Mouse (Mus musculus) retina, postnatal 1 day (tissue): ENCODE measurements at regions not wholly inside any gene's neighbourhood (a gene's known extent, or its start where the extent isn't known, plus 50 kb on each side); places are given as distances from the start of the nearest gene placed in this dataset.
"Not testable (repeated sequence)": the region's sequence is repeated elsewhere in the genome, so short reads cannot be mapped to it uniquely, and the experiment has no call there.

Experiments used
- DNase-seq: peaks from one replicate; pipeline ENCODE4 v3.0.0-alpha.2; 2012

DNA sequence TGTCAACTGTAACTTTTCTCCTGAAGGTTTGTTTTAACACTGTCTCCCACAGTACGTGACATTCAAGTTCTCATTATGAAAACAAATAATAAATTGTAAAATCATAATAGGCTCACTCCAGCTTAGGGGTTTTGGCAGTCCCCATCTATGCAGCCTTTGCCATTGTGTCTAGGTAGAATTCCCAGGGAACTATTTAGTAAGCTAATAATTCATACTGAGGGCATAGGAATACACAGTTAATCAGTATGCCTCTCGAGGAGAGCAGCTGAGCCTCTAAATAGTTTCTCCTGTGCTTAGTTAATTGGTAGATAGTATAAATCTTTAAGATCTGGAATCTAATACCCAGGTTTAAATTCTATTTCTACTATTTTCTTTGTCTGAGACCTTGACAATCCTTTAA lies 191.7 kb downstream of the Tprg start:
- DNase-seq = no peak

DNA sequence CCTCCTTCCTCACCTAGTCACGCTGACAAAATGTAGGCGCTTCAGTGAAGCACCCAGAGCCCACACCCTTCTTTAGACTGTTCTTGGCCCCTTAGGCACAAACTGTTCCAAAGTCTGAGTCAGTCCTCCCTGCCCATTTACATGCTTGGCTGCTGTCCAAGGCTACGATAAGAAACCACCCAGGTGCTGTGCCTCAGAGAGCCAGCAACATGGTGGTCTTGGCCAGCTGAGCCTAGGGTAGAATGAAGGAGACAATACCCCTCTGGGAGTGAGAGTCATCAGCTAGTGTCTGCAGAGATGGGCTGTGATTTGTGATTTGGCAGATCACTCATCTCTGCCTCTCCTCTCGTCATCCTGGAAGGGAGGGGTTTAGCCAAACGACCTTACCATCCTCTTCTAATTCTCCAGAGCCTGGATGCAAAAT lies 197.2 kb downstream of the Tprg start:
- DNase-seq = no peak

DNA sequence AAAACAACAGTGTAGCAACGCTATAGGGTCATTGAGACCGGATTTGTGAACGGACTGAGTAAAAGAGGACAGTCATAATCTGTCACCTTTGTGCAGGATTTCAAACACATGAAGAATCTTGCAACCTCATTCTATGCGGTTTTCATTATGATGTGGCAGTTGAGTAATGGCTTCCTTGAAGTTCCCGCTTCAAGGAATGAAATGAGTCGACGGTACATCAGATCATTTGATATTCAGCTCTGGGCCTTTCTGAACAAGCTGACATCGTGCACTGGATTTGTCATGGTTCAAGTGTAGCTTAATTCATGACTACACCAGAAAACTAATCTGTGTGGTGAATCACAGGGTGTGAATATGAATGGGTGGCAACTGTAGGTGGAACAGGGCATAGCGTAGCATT lies 198.4 kb downstream of the Tprg start:
- no peak for DNase-seq

DNA sequence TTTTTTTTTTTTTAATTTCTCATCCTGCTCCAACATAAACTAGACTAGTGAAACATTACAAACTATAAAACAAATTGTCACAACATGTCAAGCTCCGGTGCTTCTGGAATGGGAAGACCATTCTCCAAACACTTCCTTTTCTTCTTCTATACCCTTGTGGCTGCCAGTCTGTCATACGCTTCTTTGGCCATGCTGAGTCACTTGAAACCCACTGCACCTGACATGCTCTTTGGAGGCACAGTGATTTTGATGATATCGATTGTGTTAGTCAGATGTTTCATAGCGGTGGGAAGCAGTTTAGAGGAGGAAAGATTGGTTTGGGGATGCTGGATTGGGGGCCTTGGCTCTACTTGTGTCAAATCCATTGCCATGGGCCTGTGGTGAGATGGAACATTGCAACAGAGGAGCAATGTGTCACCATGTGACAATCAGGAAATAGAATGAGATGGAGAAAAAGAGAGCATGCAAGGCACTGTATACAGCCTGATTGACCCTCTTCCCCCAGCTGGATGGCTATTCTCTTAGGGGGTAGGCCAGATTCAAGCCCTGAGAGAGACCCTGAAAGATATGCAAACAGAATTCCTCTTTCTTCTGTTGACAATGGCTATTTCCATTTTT lies 197.0 kb upstream of the Trp63 start:
- DNase-seq = no peak

DNA sequence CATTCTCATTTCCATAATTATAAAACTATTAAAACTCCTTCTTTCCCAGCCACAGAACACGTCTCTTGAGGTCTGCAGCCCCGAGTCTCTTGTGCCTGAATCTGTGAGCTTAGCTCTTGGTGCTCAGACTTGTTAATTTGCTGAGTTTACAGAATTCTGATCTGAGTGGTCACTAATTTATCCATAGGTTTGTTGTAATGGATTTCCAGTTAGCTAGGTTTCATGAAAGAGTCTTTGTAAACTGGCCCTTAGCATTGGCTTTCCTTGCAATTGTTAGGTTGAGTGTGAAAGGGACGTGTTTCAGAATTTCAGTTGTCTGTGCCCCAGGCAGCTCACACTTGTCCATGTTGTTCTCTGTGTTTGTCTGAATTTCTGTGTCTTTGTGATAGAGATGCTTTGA lies 192.7 kb upstream of the Trp63 start:
- no peak for DNase-seq

DNA sequence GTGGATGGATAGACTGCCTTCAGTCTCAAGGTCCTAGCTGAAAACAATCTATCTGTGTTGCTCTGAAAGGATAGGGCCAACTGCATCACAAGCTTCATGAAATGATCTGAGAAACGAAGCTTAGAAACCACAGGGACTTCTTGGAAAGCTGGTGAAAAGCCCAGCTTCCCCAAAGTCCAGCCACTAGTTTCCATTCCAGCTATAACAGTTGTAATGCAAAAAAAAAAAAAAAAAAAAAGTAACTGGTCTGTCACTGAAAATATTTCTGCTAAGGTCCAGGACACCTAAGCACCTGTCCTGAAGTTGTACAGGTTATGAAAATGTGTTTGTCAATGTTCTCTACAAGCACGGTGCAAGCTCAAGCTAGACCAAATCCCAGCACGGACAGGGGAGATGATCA lies 189.4 kb upstream of the Trp63 start:
- DNase-seq = no peak

DNA sequence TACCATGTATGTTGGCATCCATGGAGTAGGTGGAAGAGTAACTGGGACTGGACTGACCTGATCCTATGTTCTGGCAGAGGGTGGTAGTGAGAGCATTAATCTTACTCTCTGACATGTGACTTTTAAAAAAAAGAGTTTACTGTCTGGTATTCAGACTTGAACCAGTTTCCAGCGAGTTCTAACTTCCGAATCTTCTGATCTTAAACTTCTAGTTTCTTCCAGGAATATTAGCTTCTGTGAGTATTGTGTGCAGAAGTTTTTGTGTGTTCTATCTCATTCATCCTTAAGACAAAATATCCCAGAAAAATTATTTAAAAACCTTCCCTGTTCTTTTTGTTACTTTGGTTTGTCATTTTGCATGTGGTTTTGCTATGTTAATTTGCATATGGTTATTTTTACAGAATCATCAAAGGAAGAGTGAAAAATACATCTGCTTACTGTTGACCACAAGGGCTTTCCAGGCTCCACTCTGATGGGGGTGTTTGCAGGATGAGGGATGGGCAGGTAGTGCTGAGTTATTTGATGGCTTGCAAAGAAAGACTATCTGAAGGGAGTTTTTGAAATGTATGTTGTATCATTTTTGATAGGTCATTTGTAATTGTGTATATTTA lies 187.9 kb upstream of the Trp63 start:
- no peak for DNase-seq

DNA sequence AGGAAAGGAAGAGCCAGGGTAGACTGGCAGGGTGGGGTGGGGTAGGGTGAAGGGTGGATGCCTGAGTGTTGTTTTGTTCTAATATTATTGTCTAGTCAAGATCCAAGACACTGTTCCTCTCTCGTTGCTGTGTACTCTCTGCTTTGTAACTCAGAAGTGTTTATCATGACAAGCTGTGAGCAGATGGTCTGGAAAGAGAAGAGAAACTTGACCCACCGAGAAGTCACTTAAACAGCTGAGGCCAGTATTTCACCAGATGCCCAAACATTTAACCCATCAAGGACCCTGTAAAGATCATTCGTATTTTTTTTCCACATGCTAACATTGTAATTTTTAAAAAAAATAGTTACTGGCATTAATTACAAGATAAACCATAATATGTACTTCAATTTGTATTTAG lies 178.7 kb upstream of the Trp63 start:
- no peak for DNase-seq

DNA sequence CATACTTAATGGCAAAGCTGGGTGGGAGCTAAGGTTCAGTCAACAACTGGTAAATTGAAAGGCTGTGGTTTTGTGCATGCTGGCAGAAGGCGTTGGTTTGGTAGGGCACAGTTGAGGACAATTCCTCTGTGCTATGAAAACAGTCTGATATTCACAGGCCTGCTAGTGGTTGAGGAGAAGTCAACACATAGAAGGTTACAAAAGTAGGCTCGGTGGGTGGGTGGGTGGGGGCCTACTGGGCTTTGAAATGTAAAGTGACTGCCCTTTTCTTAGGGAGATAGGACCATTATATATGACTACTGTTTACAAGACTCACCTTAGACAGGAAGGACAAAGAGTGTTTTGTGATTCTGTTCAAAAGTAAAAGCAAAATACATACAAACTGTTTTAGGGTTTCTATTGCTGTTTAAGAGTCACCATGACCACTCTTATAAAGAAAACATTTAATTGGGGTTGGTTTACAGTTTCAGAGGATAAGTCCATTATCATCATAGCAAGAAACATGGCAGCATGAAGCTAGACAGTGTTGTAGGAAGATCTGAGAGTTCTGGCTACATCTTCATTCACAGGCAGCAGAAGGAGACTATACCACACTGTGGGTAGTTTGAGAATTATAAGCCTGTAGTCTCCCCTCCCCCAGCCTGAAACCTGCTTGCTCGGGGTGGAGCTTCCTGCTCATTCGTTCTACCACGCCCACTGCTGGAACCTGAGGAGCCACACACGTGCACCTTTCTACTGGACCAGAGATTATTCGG lies 166.3 kb upstream of the Trp63 start:
- no peak for DNase-seq

DNA sequence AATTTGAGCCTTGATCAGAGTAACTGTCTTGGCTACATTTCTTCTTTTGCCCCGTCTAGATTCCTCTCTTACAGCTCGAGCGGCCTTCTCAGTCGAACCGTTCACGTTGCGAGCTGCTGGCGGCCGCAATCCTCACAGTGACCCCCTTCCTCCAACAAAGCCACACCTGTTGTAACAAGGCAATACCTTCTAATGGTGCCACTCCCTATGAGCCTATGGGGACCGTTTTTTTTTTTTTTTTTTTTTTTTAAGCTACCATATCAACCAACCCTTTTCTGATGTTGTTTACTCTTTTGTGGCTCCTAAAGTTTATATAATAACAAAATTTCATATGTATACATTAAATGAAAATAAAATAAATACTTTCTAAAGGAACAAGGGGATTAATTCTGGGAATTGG lies 160.4 kb upstream of the Trp63 start:
- not testable (repeated sequence) for DNase-seq

DNA sequence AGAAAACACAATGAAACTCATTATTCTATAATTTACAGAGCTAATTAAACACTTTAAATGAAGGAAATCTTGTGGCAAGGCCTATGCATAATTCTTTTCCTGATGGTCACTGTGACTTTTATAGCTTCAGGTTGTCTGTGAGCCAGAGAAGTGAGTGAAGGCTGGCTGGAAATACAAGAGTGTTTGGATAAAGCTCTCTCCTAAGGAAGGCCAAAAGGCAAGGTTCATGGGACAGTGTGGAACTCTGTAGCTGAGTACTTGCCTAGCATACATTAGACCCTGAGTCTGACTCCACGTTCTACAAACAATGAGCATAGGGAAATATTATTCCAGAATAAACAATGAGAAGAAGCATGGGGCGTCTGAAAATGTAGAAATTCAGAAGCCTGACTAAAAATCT lies 159.9 kb upstream of the Trp63 start:
- no peak for DNase-seq

DNA sequence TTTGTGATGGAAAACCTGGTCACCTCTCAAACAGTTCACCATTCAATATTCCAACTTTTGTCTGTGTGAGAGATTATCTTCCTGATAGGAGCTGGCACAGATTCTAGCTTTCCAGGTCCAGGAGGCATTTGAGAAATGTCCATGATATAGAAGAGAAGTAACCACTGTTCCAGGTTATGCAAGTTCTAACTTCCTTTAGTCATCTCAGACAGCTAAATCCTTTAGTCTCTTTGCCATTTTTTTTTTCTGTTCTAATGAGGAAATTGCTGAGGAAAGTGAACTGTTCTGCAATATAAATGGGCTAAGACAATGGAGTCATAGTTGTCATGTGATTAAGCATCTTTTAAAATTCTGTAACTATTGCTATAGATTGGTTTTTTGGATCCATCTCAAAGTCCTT lies 155.7 kb upstream of the Trp63 start:
- no peak for DNase-seq

DNA sequence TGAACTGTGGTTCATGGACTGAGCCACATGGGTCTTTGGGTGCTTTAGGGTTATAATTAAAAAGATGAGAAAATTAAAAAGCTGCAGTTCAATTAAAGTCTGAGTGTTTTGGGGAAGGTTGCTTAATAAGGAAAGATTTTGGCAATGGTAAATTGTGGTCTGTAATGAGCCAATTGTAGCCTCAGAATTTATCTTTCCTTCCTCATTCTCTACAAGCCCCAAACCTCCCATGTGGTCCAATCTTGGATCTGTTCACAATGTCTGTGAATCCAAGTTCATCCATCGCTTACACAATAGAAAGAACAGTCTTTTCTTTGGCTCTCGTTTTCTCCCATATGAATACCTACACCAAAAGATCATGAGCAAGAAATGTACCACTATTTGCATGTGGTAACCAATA lies 155.2 kb upstream of the Trp63 start:
- no peak for DNase-seq

DNA sequence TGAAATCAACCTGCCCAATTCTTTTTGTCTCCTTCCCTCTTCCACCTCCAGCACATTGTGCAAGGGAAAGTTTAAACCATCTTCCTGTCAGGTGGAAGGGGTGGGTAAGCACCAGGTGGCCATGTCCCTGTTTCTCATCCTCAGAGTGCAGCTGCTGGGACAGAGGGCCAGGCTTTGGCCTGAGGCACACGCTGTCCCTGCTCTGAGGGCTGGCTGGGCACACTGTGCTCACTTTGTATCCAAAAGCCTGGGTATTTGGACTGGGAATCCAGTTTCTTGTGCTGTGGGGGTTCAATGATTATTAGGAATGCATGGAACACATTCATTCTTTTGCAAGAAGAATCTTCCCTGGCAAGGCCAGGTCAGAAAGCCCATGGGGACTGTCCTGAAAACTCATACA lies 153.9 kb upstream of the Trp63 start:
- no peak for DNase-seq

DNA sequence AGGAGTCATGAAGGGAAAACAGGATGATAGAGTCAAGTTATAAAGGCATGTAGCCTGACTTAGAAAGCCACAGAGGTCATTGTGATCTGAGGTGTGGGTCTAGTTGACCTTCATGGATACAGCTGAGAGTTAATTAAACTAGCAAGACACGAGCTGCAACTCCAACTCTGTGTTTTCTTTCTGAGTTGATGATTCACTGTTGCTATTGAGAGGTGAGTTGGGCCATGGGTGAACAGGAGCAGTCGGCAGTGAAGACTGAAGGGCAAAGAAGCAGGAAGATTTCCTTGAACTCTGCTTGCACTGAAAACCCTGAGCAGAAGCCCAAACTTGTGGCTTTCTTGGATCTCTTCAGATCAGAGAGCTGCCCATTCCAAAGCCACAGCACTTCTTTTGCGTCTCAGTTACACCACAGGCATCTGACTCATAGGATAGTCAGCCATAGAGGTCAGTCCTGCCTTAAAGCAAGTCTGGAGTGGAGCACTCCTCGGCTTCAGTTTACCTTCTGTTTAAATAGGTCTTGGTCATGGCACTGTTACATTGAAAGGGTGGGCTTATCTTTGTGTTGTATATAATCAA lies 151.7 kb upstream of the Trp63 start:
- DNase-seq = no peak

DNA sequence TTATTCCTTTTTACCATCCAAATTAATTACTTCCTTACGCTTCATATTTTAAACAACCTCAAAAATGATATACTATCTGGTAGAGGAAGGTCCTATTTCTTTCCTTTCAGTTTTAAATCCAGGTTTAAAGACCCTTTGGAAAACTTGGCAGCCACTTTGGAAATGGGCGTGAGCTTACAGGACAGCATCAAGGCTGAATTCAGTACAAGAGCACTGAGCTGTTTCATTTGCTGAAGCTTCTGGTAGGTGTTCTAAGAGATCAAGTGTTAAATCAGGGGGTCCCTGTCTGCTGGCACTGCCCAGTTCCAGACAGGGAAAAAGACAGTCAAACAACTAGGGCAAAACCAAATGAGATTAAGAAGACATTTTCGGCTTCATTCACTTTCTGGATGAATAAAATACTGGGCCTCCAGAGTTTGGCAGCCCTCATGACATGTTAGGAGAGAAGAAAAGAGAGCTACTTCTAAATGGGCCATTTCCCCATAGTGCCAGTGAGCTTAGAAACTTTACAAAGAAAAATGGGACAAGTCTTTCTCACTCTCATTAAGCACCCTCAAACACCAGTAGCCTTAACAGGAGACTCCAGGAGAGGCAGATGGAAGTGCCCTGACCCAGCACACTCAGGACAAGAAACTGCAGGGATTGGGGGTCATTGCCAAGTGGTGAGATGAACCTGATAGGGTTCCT lies 150.9 kb upstream of the Trp63 start:
- no peak for DNase-seq

DNA sequence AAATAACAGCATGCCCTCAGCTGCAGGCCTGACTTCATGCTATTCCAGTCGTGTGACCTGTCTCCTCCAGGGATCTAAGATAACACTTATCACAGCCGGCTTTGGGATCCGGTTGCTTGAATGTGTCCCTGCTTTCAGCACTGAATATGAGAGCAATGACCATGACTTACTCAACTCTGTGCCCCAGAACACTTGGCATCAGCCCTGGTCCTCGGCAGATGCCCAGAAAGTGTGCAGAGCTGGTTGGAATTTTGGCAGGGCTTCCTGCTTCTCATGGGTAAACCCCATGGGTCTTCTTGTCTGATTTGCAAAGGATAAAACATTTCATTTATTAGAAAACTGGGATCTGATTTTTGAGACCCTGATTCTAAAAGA lies 150.4 kb upstream of the Trp63 start:
- DNase-seq = no peak

DNA sequence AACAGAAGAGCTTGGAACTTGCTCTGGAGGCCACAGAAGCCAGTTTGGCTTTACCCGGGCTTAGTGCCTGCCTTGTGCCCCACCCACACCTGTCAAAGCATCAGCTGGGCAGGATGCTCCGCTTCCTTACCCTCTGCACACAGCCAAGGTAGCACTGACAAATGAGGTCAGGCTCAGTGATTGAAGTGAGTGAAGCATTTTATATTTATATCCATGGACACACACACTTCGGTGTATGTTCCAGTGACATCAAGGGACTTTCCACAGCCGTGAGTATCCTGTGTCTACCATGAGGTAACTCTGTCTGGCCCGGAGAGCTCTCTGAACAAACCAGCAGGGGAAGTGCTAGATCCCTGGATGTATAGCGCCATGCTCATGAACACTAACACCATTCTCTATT lies 147.0 kb upstream of the Trp63 start:
- no peak for DNase-seq

DNA sequence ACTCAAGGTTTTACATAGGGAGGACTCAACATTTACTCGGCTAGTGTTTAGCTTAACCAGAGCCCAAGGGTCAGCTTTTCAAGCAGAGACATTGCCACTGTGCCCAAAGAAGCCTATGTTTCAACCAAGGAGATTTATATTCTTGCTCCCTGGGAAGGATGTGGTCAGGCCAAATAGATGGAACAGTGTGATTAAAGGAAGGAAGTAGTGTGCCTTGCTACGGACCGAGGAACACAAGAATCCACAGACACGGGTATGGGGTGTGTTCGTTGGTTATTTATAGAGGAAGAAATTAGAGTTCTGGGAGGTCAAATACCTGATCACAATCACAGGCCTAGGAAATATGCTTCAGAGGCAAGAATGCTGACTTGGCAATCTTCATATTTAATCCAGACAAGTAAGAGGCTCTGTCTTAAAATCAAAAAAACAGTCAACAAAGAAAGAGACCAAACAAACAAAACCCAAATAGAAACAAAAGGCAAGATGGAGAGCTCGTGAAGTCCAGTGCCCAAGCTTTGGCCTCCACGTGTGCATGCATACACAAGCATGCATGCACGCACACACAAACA lies 133.9 kb upstream of the Trp63 start:
- DNase-seq = no peak

DNA sequence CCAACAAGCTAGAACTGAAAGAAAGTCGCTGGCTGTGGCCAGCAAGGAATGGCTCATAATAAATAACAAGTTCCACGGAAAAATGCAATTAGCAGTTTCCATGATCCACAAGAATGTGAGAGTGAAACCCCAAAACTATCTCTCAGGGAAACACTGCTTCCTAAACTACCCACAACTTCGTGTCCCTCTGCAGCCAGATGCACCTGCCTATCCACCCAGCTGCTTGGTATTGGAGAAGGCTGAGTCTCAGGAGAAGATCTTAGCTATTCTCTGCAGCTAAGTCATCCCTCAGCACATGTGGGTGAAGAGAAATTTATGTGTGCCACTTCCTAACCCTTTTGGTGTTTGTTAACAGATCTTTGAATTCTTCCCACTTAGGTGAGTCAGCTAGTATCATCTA lies 126.4 kb upstream of the Trp63 start:
- DNase-seq = no peak

DNA sequence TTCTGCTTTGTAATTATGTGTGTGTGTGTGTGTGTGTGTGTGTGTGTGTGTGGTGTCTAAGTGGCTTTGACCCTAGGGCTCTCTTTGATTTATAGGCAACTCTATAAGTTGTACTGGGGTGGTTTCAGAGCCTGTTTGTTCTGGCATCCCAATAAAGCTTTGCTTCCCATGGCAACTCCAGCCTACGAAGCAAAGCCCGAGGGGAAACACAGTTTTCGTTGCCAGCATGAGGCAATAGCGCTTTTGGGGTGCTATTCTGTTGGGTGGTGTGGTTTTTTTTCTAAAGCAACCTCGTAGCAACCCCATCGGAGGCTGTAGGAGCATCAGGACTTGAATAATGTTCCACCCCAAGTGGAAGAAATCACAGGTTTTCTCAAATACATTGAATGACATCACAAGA lies 103.3 kb upstream of the Trp63 start:
- no peak for DNase-seq

DNA sequence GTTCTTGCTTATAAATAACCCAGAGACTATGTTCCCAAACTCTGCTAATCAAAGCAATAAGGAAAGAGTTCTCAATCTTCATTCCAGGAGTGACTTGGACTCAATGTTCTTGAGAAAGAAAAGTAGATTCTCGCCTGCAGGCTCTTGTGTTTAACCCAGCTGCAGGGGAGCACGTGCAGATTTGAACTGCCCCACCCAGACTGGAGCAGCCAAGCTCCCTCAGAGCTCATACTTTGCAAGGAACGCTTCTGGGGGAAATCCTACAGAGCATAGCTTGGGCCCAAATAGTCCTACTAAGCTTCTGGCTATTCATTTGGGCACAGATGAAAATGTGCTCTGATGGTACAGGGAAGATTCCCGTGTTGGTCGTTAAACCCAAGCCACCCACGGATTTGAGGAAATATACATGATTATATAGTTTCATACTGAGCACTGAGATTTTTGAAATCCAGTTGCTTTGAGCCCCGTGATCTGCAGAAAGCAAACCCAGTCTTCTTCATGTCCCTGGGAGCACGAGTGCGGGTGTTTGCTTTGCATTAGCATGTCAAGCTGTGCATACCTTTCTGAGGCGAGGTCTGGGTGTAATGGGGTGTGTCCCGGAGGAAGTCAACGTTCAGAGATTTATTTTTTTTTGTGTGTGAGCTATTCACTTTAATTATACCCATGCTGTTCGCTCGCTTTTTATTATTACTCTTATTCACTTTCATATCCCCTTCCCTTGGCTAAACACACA lies 99.1 kb upstream of the Trp63 start:
- DNase-seq = no peak

DNA sequence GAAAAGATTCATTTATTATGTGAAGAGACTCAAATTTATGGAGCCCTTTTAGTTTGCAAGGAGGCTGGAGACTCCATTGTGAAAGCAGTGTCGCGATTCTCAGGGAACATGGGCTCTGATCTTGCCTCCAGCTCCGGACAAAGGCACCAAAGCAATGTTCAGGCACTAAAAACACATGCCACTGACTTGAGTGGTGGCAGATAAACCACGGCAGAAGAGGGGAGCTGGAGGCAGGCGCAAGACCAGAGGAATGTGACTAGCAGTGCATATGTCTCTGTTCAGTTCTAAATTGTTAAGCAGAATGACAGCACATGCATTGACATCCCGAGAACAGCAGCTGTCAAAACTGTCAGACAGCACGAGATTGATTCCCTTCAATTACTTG lies 98.5 kb upstream of the Trp63 start:
- no peak for DNase-seq
